Mouse (Mus musculus) central nervous system, embryonic 18 days (tissue): ENCODE measurements around the gene Gm17332. TPM values are rescaled to one million over a fixed set of nuclear protein-coding genes. Genes with fewer than 3 reads are reported as not detected.

Experiments used
- polyA plus RNA-seq: library from polyadenylated mRNA; depleted of rRNA; stranded (reverse); fragments of >200 nt; gene quantifications from 2 replicates; pipeline ENCODE4 v1.2.3, GENCODE M21; 2012; rRNA removed

The Gm17332 gene
- not detected in 2 replicates for polyA plus RNA-seq

DNA sequence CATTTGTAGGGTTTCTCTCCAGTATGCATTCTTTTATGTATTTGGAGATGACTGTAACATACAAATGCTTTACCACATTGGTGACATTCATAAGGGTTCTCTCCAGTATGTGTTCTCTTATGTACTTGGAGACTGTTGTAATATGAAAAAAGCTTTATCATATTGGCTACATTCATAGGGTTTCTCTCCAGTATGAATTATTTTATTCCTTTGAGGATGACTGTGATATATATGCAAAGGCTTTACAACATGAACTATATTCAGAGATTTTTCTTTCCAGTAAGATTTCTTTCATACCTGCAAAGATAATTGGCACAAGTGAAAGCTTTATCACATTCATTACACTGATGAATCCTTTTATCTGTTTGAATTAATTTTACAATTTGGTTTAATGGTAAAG, at the start of gene Gm17332:
TSS of gene Gm17332 (minus strand) at position 101 of the 400 bp plus-strand sequence.

Other genes starting within 250 kb of the Gm17332 start
- gene Erlec1, start 228.1 kb downstream of the Gm17332 start, polyA plus RNA-seq: 23.7 and 26.4 TPM in 2 replicates
- gene Chac2, start 196.1 kb downstream of the Gm17332 start, polyA plus RNA-seq: 15.8 and 16.9 TPM in 2 replicates
- 2.8 and 3.2 TPM in 2 replicates for gene Stc2, start 187.6 kb upstream of the Gm17332 start, polyA plus RNA-seq